Mouse (Mus musculus): ENCODE measurements at regions not wholly inside any gene's neighbourhood (a gene's known extent, or its start where the extent isn't known, plus 50 kb on each side); places are given as distances from the start of the nearest gene placed in this dataset. TPM values are rescaled to one million over a fixed set of nuclear protein-coding genes. Genes with fewer than 3 reads are reported as not detected.
A peak's percentile ranks its signal among the peaks of the same experiment; 100 is the strongest.

DNA sequence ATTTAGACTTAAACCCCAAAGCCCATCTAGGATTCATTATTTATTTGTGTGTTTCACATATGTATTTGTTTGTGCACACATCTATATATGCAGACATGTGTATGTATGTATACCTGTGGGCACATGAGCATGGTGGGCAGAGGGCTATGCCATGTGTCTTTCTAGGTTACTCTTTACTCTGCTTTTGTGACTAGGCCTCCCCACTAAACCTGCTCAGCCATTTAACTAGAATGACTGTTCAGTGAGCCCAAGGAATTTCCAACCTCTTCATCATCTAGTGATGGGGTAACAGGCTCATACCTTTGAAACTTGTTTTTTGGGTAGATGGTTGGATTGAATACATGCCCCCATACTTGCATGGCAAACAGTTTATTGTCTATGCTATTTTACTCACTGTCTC lies 321.1 kb upstream of the Adam34 start:
- DNase-seq (no peak), ATAC-seq (ENCODE audit: insufficient read depth) (no peak)
- Histone ChIP-seq H3K4me1 (ENCODE audit: insufficient read depth) (no peaks in the 10 kb centered on the region), H3K27ac (ENCODE audit: low read depth) (no peak overlapping the region), H3K27me3 (ENCODE audit: insufficient read depth, low read length) (no peaks in the 10 kb centered on the region), H3K9ac (no peak overlapping the region), H3K4me3 (ENCODE audit: low read depth, low read length) (no peak overlapping the region), H3K9me3 (ENCODE audit: low read depth, low read length) (no peaks in the 10 kb centered on the region), H3K4me2 (no peak overlapping the region), H3K36me3 (ENCODE audit: insufficient read depth) (no peaks in the 10 kb centered on the region)
- TF ChIP-seq CTCF (IDR thresholded peaks at IDR 0.05; ENCODE audit: low read depth) = no peak

DNA sequence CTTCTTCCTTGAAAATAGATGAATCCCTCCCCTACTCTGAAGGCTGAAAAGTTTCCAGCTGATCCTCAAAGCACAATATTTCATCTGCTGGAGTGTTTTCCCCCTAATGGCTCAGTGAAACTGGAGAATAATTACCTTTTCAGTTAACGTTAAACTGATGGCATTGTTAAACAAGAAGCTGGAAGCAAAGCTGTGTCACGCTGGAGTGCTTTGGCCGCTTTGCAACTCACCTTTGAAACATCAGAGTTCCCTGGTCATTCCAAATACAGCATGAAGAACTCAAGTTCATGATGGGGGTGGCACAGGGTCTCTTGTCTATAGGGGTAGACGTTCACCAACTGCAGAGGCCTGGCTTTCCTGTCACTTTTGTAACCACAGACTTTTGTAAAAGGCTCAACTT lies 317.9 kb upstream of the Adam34 start:
- Histone ChIP-seq H3K36me3 (ENCODE audit: insufficient read depth) (no peaks in the 10 kb centered on the region), H3K4me1 (ENCODE audit: insufficient read depth) (no peaks in the 10 kb centered on the region), H3K27me3 (ENCODE audit: insufficient read depth, low read length) (no peaks in the 10 kb centered on the region), H3K27ac (ENCODE audit: low read depth) (no peak overlapping the region), H3K9ac (no peak overlapping the region), H3K9me3 (ENCODE audit: low read depth, low read length) (no peaks in the 10 kb centered on the region), H3K4me2 (no peak overlapping the region), H3K4me3 (ENCODE audit: low read depth, low read length) (no peak overlapping the region)
- DNase-seq (no peak), ATAC-seq (ENCODE audit: insufficient read depth) (no peak)
- 41% methylated on average over 4 of the region's 4 CpGs for WGBS
- no peak for TF ChIP-seq CTCF (IDR thresholded peaks at IDR 0.05; ENCODE audit: low read depth)

DNA sequence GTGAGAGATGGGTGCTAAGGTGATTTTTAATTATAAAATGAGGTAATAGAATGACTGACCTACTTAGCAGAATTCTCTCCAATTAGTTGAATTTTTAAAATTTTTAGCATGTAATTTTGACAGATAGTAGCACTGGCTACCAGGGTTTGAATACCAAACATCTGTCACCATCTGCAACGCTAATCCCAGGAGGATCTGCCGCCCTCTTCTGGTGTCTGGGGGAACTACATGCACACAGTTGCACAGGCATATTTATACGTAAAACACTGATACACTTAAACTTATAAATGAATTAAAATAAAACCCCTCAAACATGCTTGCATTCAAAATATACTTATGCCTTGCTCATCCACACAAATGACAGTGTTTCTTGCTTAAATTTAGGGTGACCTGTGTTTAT lies 316.1 kb upstream of the Adam34 start:
- Histone ChIP-seq H3K9me3 (ENCODE audit: low read depth, low read length) (no peaks in the 10 kb centered on the region), H3K4me3 (ENCODE audit: low read depth, low read length) (no peak overlapping the region), H3K27ac (ENCODE audit: low read depth) (no peak overlapping the region), H3K4me2 (no peak overlapping the region), H3K36me3 (ENCODE audit: insufficient read depth) (no peaks in the 10 kb centered on the region), H3K4me1 (ENCODE audit: insufficient read depth) (no peaks in the 10 kb centered on the region), H3K27me3 (ENCODE audit: insufficient read depth, low read length) (no peaks in the 10 kb centered on the region), H3K9ac (no peak overlapping the region)
- TF ChIP-seq CTCF (IDR thresholded peaks at IDR 0.05; ENCODE audit: low read depth) = peak; percentile 78
- no peak for ATAC-seq (ENCODE audit: insufficient read depth)
- 25% methylated on average over 3 of the region's 3 CpGs for WGBS
- peak; percentile 75 for DNase-seq

DNA sequence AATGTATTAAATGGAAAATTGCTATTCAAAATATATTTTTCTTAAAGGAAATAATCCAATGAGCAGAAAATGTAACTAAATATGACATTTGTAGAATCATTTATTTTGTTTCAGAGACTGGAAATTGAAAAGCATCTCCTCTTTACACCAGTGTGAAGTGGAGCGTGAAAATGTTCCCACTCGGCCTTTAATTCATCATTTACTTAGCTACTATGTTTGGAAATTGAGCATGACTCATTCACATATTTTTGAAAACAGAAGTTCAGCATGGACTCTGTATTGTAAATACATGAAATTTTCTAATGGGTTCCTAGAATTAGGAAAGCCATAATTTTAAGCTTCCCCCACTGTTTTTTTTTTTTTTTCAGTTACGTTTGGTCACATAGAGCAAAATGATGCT lies 314.2 kb upstream of the Adam34 start:
- Histone ChIP-seq H3K27me3 (ENCODE audit: insufficient read depth, low read length) (no peaks in the 10 kb centered on the region), H3K36me3 (ENCODE audit: insufficient read depth) (no peaks in the 10 kb centered on the region), H3K4me1 (ENCODE audit: insufficient read depth) (no peaks in the 10 kb centered on the region), H3K27ac (ENCODE audit: low read depth) (no peak overlapping the region), H3K9ac (no peak overlapping the region), H3K4me3 (ENCODE audit: low read depth, low read length) (no peak overlapping the region), H3K4me2 (no peak overlapping the region), H3K9me3 (ENCODE audit: low read depth, low read length) (no peaks in the 10 kb centered on the region)
- 80% methylated on average over 3 of the region's 3 CpGs for WGBS
- TF ChIP-seq CTCF (IDR thresholded peaks at IDR 0.05; ENCODE audit: low read depth) = no peak
- no peak for ATAC-seq (ENCODE audit: insufficient read depth)
- DNase-seq = no peak

Small RNA genes lying in the stretch of these regions (microRNA-seq; reads per million reads assigned to microRNA genes)
- gene Gm24591 (ENCODE audit: borderline number of aligned reads) = not detected

All from lung, embryonic 14.5 days (tissue).